Mouse (Mus musculus) monocyte, adult 5-6 weeks (primary cell): ENCODE results near the gene Dzank1. TPM values are rescaled to one million over a fixed set of nuclear protein-coding genes. Genes with fewer than 3 reads are reported as not detected.
A peak's percentile ranks its signal among the peaks of the same experiment; 100 is the strongest.

Experiments
- ATAC-seq: fragments of 153-309, 156-312 bp; replicated peaks from 2 replicates; pipeline ENCODE4 v1.8.0; 2017; ENCODE audit warnings: mild to moderate bottlenecking; ENCODE audit not compliant: low TSS enrichment, insufficient number of reproducible peaks, severe bottlenecking, poor library complexity, low FRiP score
- total RNA-seq: library from RNA; stranded (forward); fragments of 200-1000, 200-491, 200-594 nt; gene quantifications from 3 replicates; pipeline ENCODE4 v1.2.3, GENCODE M21; 2017

Gene Dzank1
- total RNA-seq = 1.5 TPM in 1 of 3 replicates, not detected in the others

- peak; percentile 98 for ATAC-seq
Observed at GRCm38 (mm10) chr2:144526981-144527820, at the start of gene Dzank1, which contains the start of gene Polr3f. Gene Dzank1, minus strand, starts transcription at chr2:144527414. Gene Polr3f, plus strand, starts transcription at chr2:144527718.

DNA sequence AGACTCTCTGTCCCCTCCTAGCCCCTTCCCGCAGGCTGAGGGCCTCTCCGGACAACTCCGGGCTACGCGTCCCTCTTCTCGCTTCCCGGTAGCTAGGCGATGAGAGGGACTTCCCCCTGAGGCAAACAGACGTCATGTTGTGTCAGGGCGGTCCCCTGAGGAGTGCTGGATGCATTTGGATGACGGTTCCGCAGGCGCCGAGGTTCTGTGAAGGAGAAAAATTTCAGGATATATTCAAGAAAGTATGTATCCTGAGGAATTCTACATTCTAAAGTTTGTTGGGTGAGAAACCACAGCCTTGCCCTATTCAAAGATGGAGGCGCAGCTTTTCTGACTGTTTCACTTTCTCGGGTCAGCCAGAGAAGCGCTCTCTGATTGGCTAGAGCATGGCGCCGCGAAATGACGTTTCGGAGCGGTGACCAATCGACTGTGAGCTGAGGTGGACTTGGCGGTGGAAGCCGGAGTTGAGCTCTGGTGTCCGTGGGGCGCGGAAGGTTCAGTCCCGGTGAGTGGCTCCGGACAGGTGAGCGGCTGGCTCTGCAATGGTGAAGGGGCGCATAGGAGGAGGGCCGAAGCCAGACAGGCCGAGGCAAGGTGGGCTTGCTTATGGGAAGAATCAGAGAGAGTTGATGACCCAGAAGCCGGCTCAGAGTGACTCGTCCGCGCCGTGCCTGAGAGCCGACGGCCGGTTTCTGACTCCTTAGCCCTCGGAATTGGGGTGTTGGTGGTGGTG lies 28.8 kb upstream of the Dzank1 start, which contains the start of gene Sec23b:
Gene Sec23b, plus strand, starts transcription at position 410 of the 733 bp plus-strand sequence.
- ATAC-seq = peak; percentile 97

DNA sequence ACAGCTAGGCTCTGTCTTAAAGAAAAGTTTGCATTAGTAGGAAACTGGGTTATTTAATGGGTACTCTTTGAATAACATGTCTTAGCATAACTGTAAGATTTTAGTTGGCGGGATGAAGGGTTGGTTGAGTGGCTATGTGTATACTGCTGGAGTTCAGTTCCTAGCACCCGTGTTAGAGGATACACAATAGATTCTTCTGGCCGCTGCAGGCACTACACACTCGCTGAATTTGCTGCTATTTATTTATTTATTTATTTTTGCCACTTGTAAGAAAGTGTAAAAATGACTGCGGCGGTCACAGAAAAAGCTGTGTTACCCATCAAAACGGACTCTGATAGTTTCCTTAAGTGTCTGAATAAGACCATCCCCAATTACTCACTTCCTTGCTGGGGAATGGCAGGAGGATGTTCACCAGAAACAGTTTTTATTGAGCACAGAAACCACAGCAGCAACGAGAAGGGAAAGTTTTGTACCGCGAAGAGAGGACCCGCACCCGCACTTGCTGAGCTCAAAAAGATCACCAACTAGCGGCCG lies 28.1 kb upstream of the Dzank1 start:
- ATAC-seq = no peak

- no peak for ATAC-seq
Observed at GRCm38 (mm10) chr2:144553905-144554304, 26.7 kb upstream of the Dzank1 start.

DNA sequence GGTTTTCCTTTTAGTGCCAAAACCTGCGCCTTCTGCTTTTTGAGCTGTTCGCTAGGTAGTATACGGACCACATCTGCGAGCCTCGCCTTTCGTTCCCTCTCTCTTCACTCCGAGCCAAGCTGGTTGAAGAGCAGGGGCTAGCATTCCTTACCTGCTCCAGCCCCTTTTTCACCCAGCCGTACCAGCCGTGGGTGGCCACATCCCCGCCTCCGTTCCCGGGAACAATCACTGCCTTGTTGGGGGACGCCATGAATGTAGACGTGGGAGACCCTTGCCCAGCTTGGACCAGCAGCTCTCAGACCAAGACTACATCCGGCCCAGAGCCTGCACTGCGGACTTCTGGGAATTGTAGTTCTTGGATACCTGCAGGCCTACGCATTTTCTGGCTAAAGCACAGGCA lies 23.3 kb upstream of the Dzank1 start, which contains the start of gene Rbbp9:
Gene Rbbp9, minus strand, starts transcription at position 341 of the 400 bp plus-strand sequence.
- ATAC-seq = peak; percentile 80

DNA sequence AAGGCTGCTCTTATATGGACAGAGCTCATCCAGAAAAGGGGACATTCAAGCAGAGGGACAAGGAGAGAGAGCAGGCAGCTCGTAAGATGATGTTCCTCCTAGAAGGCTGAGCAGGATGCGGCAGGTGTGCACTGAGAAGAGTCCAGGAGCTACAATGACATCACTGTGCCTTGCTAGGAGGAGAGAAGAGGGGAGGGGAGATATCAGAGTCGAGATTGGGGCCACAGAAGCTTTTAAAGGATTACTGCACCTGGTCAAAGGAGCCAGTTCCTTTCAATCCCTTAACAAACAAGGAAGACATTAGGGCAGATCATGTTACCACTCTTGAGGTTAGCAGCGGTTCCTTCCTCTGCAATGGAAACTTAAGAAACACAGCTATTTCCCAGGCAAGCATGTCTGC lies 20.3 kb upstream of the Dzank1 start:
- ATAC-seq = no peak

DNA sequence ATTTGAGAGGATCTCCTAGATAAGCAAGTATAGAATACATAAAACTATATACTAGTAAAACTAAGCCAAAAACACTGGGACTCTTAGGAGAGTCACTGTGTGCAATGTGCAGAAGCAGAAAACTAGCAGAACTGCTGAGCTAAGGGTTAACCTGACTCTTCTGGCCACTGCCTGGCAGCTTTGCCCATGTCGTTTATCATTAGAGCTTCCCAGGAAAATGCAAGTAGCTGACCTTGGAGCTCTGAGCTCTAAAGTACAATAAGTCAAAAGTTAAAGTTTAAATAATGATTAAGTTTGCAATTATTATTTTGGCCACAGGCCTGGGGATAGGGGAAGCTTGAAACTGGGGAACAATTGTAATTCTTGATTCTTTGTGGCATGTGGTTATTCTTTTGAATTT lies 18.3 kb upstream of the Dzank1 start:
- ATAC-seq = no peak

DNA sequence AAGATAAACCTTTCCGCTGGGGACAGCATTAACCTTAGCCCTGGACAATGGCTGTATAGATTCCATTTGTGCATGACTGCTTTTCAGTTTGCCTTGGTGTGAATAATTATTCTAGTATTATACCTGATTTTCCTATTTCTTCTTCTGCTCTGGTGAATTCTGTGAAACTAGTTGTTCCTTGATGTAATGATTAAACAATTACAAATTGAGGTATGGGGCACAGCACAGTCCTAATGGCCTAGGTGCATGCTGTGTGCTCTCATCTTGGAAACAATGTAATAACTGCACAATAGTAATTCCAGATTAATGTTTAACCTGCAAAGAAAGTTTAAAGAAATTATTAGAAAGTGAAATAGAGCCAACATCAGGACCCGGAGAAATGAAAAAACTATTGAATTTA lies 17.8 kb upstream of the Dzank1 start:
- ATAC-seq = no peak

- no peak for ATAC-seq
Observed at GRCm38 (mm10) chr2:144544630-144545029, 17.4 kb upstream of the Dzank1 start.

DNA sequence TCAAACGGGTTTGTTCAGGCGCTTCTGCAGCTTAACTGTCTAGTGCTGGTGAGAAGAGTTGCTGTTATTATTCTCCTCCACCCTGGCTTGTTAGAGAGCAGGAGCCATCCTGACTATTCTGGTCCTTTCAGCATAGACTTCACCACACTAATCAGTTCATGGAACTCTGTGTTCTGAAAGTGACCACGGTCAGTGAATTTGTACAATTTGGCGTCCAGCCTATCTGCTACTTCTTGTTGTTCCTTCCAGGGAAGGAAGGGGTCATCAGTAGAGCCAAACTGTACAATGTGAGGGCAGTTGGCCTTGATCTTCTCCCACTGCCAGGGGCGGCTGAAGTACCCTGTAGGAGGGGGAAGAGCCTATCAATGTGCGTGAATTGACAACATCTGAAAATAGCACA lies 16.5 kb upstream of the Dzank1 start:
- ATAC-seq = no peak

DNA sequence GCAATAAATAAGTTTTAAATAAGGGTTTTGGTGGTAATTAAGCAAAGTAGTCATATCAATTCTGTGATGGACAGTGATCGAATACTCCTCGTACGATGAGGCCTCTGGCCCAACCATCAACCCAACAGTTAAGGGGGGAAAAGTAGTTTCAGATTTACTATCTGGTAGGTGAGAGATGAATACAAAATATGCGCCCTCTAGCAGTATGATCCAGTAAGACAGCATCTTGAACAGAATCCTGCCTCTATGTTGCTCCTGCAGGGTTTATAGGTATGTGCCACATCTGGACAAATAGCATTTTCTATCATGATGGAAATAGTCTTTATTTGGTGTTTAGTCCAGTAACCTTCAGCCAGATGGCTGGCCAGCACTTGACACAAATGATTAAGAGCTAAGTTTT lies 14.0 kb upstream of the Dzank1 start:
- ATAC-seq = no peak

DNA sequence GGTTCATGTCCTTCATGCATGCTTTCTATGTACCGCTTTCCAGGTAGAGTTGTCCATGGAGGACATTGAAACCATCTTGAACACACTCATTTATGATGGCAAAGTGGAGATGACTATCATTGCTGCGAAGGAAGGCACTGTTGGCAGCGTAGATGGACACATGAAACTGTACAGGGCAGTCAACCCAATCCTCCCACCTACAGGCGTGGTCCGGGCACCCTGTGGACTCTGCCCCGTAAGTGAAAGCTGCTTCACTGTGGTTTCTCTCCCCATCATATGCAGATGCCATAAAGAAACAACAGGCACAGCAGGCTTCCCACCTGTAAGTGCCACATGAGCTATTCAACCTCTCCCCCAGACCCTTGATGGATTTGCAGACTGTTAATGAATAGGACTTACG lies 9.9 kb upstream of the Dzank1 start:
- no peak for ATAC-seq

DNA sequence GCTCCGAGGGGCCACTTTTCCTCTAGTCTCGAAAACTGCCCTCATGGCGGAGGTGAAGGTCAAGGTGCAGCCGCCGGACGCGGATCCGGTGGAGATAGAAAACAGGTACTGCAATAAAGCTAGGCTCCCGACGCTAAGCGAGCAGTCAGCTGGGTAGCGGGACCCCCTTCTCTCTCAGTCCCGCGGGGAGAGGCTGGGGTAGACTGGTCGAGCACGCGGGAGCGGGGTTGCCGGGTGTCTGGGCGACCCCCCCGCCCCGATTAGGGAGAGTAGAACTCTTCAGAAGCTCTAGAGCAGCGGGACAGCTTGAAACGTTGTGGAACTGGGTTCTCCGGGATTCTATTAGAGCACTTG lies 584 bp upstream of the Dzank1 start:
- ATAC-seq = peak; percentile 2; the same call in 1 of the 2 replicates

- ATAC-seq = no peak
Observed at GRCm38 (mm10) chr2:144525856-144526255, 1.4 kb downstream of the Dzank1 start.

GRCm38 (mm10) chr2:144519772-144520171 lies 7.4 kb downstream of the Dzank1 start:
- no peak for ATAC-seq

DNA sequence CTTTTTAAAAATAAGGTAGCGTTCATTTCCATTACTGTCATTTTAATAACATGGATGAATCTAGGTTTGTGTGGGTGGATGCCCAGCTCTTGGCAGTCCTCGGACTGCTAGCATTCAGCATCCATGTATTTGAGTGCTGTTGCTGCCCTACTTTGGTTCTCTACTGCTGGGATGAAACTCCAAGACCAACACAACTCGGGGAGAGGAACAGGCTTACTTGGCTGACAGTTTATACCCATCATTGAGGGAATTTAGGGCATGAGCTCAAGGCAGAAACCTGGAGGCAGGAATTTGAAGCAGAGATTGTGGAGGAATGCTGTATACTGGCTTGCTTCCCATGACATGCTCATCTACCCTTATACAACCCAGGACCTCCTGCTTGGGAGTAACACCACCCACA lies 12.6 kb downstream of the Dzank1 start:
- ATAC-seq = no peak

DNA sequence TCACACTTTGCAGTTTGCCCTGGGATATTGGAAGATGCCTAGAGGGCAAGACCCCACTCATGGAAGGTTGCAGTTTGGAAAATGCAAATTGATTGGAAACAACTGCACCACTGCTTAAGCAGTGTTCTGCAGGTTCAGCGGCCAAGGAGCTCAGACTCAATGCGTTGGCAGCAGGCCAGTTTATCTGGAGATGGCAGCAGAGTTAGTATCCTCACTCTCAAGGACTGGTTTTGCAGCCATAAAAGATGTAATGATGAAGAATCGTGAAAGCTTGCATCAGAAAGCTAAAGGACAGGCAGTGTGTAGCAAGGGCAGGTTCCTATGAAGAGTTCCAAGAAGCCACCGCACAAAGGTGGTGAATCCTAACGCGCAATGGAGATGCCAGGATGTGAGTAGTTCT lies 25.1 kb downstream of the Dzank1 start:
- ATAC-seq = no peak

DNA sequence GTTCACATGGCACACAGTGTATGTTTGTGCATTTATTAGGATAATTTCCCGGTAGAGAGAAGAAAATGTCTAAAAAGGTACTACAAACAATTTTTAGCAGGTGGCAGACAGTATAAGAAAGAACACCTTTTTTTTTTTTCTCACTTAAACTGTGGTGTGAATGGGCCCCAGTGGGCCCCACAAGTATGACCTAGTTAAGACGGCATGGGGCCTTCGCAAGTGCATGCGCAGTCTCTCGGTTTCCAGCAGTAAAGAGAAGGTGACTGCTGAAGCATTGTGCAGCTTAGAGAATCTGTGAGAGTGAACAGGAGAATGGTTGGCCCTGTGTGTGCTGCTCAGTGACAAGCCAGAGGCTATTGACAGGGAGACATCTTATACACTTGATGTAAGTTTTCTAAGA lies 37.9 kb downstream of the Dzank1 start:
- ATAC-seq = no peak

- no peak for ATAC-seq
Observed at GRCm38 (mm10) chr2:144487476-144487875, 39.7 kb downstream of the Dzank1 start.

DNA sequence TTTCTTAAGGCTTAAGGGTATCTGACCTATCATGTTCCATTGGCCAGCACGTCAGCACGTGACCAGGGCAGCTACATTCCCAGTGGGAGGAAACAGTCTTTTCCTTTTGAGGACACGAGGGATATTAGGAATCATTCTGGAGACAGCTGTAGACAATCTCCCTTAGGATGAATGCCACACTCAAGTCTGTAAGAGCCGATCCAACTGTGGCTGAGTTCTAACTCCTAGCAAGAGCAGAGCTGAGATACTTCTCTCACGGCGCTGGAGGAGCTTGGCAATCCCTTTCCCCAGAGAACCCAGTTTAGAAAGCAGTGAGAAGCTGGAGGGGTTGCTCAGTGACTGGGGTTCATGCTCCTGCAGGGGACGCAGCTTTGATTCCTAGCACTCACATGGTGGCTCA lies 41.8 kb downstream of the Dzank1 start:
- no peak for ATAC-seq
